Mouse (Mus musculus) heart, embryonic 15.5 days (tissue): Measurements from ENCODE around the gene Alkbh5. TPM values are rescaled to one million over a fixed set of nuclear protein-coding genes. Genes with fewer than 3 reads are reported as not detected.
"Not testable (repeated sequence)": the region's sequence is repeated elsewhere in the genome, so short reads cannot be mapped to it uniquely, and the experiment has no call there.

ENCODE experiments used
- ATAC-seq: fragments of 200-750 bp; cut with Nextera tagmentation; replicated peaks from 2 replicates; pipeline ENCODE4 v1.8.0; 2017; ENCODE audit warnings: low read depth, moderate TSS enrichment; ENCODE audit not compliant: insufficient number of reproducible peaks, insufficient read depth, low FRiP score
- H3K27ac ChIP-seq: fragments of 300-500 bp; sonication (generic); 2 replicates; pipeline ENCODE4 v1.5.1; 2015; ENCODE audit warnings: mild to moderate bottlenecking, inconsistent platforms
- H3K27me3 ChIP-seq: fragments of 300-500 bp; sonication (generic); 2 replicates; pipeline ENCODE4 v1.6.1; 2015; ENCODE audit warnings: inconsistent platforms
- H3K36me3 ChIP-seq: fragments of 300-500 bp; sonication (generic); 2 replicates; pipeline ENCODE4 v1.6.1; 2015; ENCODE audit warnings: mild to moderate bottlenecking, inconsistent platforms
- H3K4me1 ChIP-seq: fragments of 300-500 bp; sonication (generic); replicated peaks from 2 replicates; pipeline ENCODE4 v1.6.1; 2015; ENCODE audit warnings: inconsistent platforms
- H3K4me2 ChIP-seq: fragments of 300-500 bp; sonication (generic); 2 replicates; pipeline ENCODE4 v1.6.1; 2015; ENCODE audit warnings: inconsistent platforms, mild to moderate bottlenecking, moderate library complexity
- H3K4me3 ChIP-seq: fragments of 300-500 bp; sonication (generic); 2 replicates; pipeline ENCODE4 v1.5.1; 2015; ENCODE audit warnings: mild to moderate bottlenecking, inconsistent platforms
- H3K9ac ChIP-seq: fragments of 300-500 bp; sonication (generic); 2 replicates; pipeline ENCODE4 v1.6.1; 2015; ENCODE audit warnings: mild to moderate bottlenecking, inconsistent platforms
- H3K9me3 ChIP-seq: fragments of 300-500 bp; sonication (generic); replicated peaks from 2 replicates; pipeline ENCODE4 v1.6.1; 2016; ENCODE audit warnings: inconsistent platforms
- WGBS: fragments of 180-500 bp; shearing (Covaris S2); methylation state at CpG from one replicate; pipeline ENCODE4 v1.1.7; 2015; ENCODE audit warnings: mixed read lengths; 5-methylcytosine and 5-hydroxymethylcytosine counted together
- polyA plus RNA-seq: library from polyadenylated mRNA; unstranded; fragments of >200 nt; fragmentation: Nextera tagmentation; extraction: Ambion mirVana; gene quantifications from 2 replicates; pipeline ENCODE4 v1.2.1, GENCODE M21; 2015

Alkbh5 gene
- polyA plus RNA-seq, 1 experiment from 2014 or later: 39.1 TPM

GRCm38 (mm10) chr11:60543211-60543610, 7.0 kb downstream of the Alkbh5 start:
- peaks cover 63% of the 10 kb centered on the region for H3K4me1 ChIP-seq
- not testable (repeated sequence) for H3K9ac ChIP-seq
- 88% methylated on average over 5 of the region's 5 CpGs for WGBS

GRCm38 (mm10) chr11:60545433-60545832, 9.3 kb downstream of the Alkbh5 start:
- peak overlapping the region; percentile 20; the same call in 1 of the 2 replicates for H3K27ac ChIP-seq
- no peaks in the 10 kb centered on the region for H3K9me3 ChIP-seq
- 52% methylated on average over 4 of the region's 4 CpGs for WGBS
- H3K4me3 ChIP-seq: no peak overlapping the region
- no peak overlapping the region for H3K9ac ChIP-seq
- peak overlapping the region; percentile 13; the same call in 1 of the 2 replicates for H3K4me2 ChIP-seq
- H3K27me3 ChIP-seq: no peaks in the 10 kb centered on the region
- ATAC-seq: no peak
- H3K4me1 ChIP-seq: peaks cover 67% of the 10 kb centered on the region
- H3K36me3 ChIP-seq: peaks cover 33% of the 10 kb centered on the region; the same call in 1 of the 2 replicates

More at GRCm38 (mm10) chr11:60543211-60543610, 7.0 kb downstream of the Alkbh5 start:
- peaks cover 14% of the 10 kb centered on the region; the same call in 1 of the 2 replicates for H3K36me3 ChIP-seq
- not testable (repeated sequence) for H3K9me3 ChIP-seq, H3K4me3 ChIP-seq, ATAC-seq, H3K27me3 ChIP-seq, H3K4me2 ChIP-seq, H3K27ac ChIP-seq

GRCm38 (mm10) chr11:60548112-60548511, 11.9 kb downstream of the Alkbh5 start:
- H3K36me3 ChIP-seq: peaks cover 51% of the 10 kb centered on the region
- no peaks in the 10 kb centered on the region for H3K27me3 ChIP-seq
- no peak overlapping the region for H3K4me3 ChIP-seq
- peak overlapping the region; percentile 66 for H3K27ac ChIP-seq
- WGBS: 46% methylated on average over 3 of the region's 3 CpGs
- no peaks in the 10 kb centered on the region for H3K9me3 ChIP-seq
- no peak overlapping the region for H3K9ac ChIP-seq
- H3K4me1 ChIP-seq: peaks cover 58% of the 10 kb centered on the region
- ATAC-seq: no peak
- peak overlapping the region; percentile 39 for H3K4me2 ChIP-seq

GRCm38 (mm10) chr11:60553091-60553490, 16.9 kb downstream of the Alkbh5 start:
- H3K4me3 ChIP-seq: no peak overlapping the region
- no peak overlapping the region for H3K27ac ChIP-seq
- H3K36me3 ChIP-seq: peaks cover 86% of the 10 kb centered on the region
- no peak overlapping the region for H3K9ac ChIP-seq
- H3K27me3 ChIP-seq: no peaks in the 10 kb centered on the region
- no peak for ATAC-seq
- H3K9me3 ChIP-seq: no peaks in the 10 kb centered on the region
- peaks cover 18% of the 10 kb centered on the region for H3K4me1 ChIP-seq
- H3K4me2 ChIP-seq: no peak overlapping the region

GRCm38 (mm10) chr11:60557675-60558074, 21.5 kb downstream of the Alkbh5 start:
- Histone ChIP-seq H3K36me3 (peaks cover 45% of the 10 kb centered on the region), H3K9ac (no peak overlapping the region), H3K27me3 (no peaks in the 10 kb centered on the region), H3K4me1 (no peaks in the 10 kb centered on the region; the same call in 1 of the 2 replicates), H3K4me3 (no peak overlapping the region), H3K9me3 (no peaks in the 10 kb centered on the region), H3K4me2 (no peak overlapping the region), H3K27ac (no peak overlapping the region)
- ATAC-seq: no peak
- WGBS: 83% methylated on average over 3 of the region's 3 CpGs

- peaks cover 28% of the 10 kb centered on the region for H3K36me3 ChIP-seq
- no peak overlapping the region for H3K27ac ChIP-seq
- no peaks in the 10 kb centered on the region for H3K27me3 ChIP-seq
- H3K4me1 ChIP-seq: no peaks in the 10 kb centered on the region; the same call in 1 of the 2 replicates
- no peak overlapping the region for H3K4me2 ChIP-seq
- ATAC-seq: no peak; the same call in 1 of the 2 replicates
- no peak overlapping the region for H3K4me3 ChIP-seq
- no peaks in the 10 kb centered on the region for H3K9me3 ChIP-seq
- no peak overlapping the region for H3K9ac ChIP-seq
- 11% methylated on average over 3 of the region's 3 CpGs for WGBS
These were observed 23.2 kb downstream of the Alkbh5 start for GRCm38 (mm10) chr11:60559342-60559741.

- H3K36me3 ChIP-seq, H3K9ac ChIP-seq, H3K4me1 ChIP-seq, ATAC-seq, H3K27me3 ChIP-seq, H3K9me3 ChIP-seq, H3K4me3 ChIP-seq, H3K27ac ChIP-seq, H3K4me2 ChIP-seq: not testable (repeated sequence)
- WGBS: 78% methylated on average over 10 of the region's 12 CpGs
These were observed 37.8 kb downstream of the Alkbh5 start for GRCm38 (mm10) chr11:60574006-60574405.

Other genes with a start within 250 kb of the Alkbh5 start
- gene Tom1l2, start 183.5 kb upstream of the Alkbh5 start, polyA plus RNA-seq: 30.0 and 37.8 TPM in 2 replicates
- gene Drc3, start 183.1 kb upstream of the Alkbh5 start, polyA plus RNA-seq: 2.9 and 3.1 TPM in 2 replicates
- 19.0 and 20.0 TPM in 2 replicates for gene Gid4, start 119.2 kb upstream of the Alkbh5 start, polyA plus RNA-seq
- gene Atpaf2, start 117.9 kb upstream of the Alkbh5 start, polyA plus RNA-seq: 46.4 and 55.0 TPM in 2 replicates
- 54.0 and 69.8 TPM in 2 replicates for gene Drg2, start 81.8 kb upstream of the Alkbh5 start, polyA plus RNA-seq
- 0.04 TPM in 1 of 2 replicates, not detected in the other for gene Myo15, start 67.0 kb upstream of the Alkbh5 start, polyA plus RNA-seq
- 25.2 and 35.4 TPM in 2 replicates for gene Llgl1, start 163.3 kb downstream of the Alkbh5 start, polyA plus RNA-seq
- 66.3 and 85.1 TPM in 2 replicates for gene Flii, start 190.9 kb downstream of the Alkbh5 start, polyA plus RNA-seq
- gene Mief2, start 192.0 kb downstream of the Alkbh5 start, polyA plus RNA-seq: 16.5 and 18.1 TPM in 2 replicates
- gene Top3a, start 241.0 kb downstream of the Alkbh5 start, polyA plus RNA-seq: 7.4 and 11.0 TPM in 2 replicates
- 3.2 and 4.7 TPM in 2 replicates for gene Smcr8, start 241.1 kb downstream of the Alkbh5 start, polyA plus RNA-seq